Mouse (Mus musculus) embryonic facial prominence, embryonic 15.5 days (tissue): Measurements from ENCODE around the gene Gpr137. TPM values are rescaled to one million over a fixed set of nuclear protein-coding genes. Genes with fewer than 3 reads are reported as not detected.
"Not testable (repeated sequence)": the region's sequence is repeated elsewhere in the genome, so short reads cannot be mapped to it uniquely, and the experiment has no call there.

Experiments used
- ATAC-seq: fragments of 200-750 bp; cut with Nextera tagmentation; 2 replicates; pipeline ENCODE4 v1.8.0; 2017; ENCODE audit warnings: low read depth, moderate TSS enrichment; ENCODE audit not compliant: insufficient number of reproducible peaks, low FRiP score, low TSS enrichment
- H3K27ac ChIP-seq: fragments of 300-500 bp; sonication (generic); replicated peaks from 2 replicates; pipeline ENCODE4 v1.5.1; 2015; ENCODE audit warnings: mild to moderate bottlenecking, inconsistent platforms
- H3K27me3 ChIP-seq: fragments of 300-500 bp; sonication (generic); 2 replicates; pipeline ENCODE4 v1.6.1; 2015; ENCODE audit warnings: inconsistent platforms
- H3K36me3 ChIP-seq: fragments of 300-500 bp; sonication (generic); 2 replicates; pipeline ENCODE4 v1.6.1; 2015; ENCODE audit warnings: mild to moderate bottlenecking, inconsistent platforms
- H3K4me1 ChIP-seq: fragments of 300-500 bp; sonication (generic); 2 replicates; pipeline ENCODE4 v1.6.1; 2015; ENCODE audit warnings: inconsistent platforms
- H3K4me2 ChIP-seq: fragments of 300-500 bp; sonication (generic); replicated peaks from 2 replicates; pipeline ENCODE4 v1.6.1; 2015; ENCODE audit warnings: mild to moderate bottlenecking, inconsistent platforms
- H3K4me3 ChIP-seq: fragments of 300-500 bp; sonication (generic); replicated peaks from 2 replicates; pipeline ENCODE4 v1.5.1; 2015; ENCODE audit warnings: mild to moderate bottlenecking, inconsistent platforms
- H3K9ac ChIP-seq: fragments of 300-500 bp; sonication (generic); 2 replicates; pipeline ENCODE4 v1.6.1; 2015; ENCODE audit warnings: inconsistent platforms
- H3K9me3 ChIP-seq: fragments of 300-500 bp; sonication (generic); replicated peaks from 2 replicates; pipeline ENCODE4 v1.6.1; 2016; ENCODE audit warnings: inconsistent platforms
- WGBS: fragments of 180-500 bp; shearing (Covaris S2); methylation state at CpG from one replicate; pipeline ENCODE4 v1.1.7; 2015; 5-methylcytosine and 5-hydroxymethylcytosine counted together
- polyA plus RNA-seq: library from polyadenylated mRNA; unstranded; fragments of >200 nt; fragmentation: Nextera tagmentation; extraction: Ambion mirVana; gene quantifications from 2 replicates; pipeline ENCODE4 v1.2.1, GENCODE M21; 2015

The Gpr137 gene
- polyA plus RNA-seq, result 41.8 and 42.2 TPM in 2 replicates

DNA sequence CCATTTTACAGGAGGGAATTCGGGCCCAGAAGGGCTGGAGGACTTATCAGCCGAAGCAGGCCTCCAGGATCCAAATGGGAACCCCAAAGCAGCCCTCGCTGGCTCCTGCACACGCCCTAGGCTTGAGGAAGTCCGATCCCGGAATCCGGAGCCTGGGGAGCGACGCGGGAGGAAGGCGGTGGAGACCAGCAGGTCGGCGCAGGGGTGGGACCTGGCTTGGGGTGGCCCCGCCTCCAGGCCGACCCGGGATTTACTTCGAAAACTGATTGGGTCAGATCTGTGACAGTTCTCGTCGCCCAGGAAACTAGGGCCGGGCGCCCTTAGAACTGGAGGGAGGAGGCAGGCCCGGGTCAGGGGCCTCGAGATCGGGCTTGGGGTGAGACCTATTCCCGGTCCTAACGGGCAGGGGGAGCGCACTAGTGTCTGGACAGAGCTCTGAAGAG is at the start of gene Gpr137:
TSS of gene Gpr137 (minus strand) at position 232 of the 443 bp plus-strand sequence.
- Histone ChIP-seq H3K9ac (peak within 1 kb of the TSS; percentile 91), H3K4me2 (peak within 1 kb of the TSS; percentile 98), H3K4me3 (peak within 1 kb of the TSS; percentile 93), H3K4me1 (peaks cover 27% of the 10 kb centered on the region), H3K36me3 (0 out of 2 replicates have a peak, but pooled peaks cover 6% of the 10 kb centered on the region), H3K27me3 (no peaks in the 10 kb centered on the region), H3K27ac (peak within 1 kb of the TSS; percentile 97), H3K9me3 (no peaks in the 10 kb centered on the region)
- ATAC-seq, result peak; percentile 89
- WGBS, result under 1% methylated on average over 27 of the region's 27 CpGs

DNA sequence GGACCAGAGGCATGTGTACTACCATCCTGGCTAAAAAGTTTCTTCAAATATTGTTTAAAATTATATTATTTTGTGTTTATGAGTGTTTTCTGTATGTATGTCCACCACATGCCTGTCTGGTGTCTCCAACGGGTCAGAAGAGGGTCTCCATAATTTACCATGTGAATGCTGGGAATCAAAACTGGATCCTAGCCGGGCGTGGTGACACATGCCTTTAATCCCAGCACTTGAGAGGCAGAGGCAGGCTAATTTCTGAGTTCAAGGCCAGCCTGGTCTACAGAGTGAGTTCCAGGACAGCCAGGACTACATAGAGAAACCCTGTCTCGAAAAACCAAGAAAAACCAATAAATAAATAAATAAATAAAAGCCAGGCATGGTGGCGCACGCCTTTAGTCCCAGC is 48.9 kb upstream of the Gpr137 start:
- not testable (repeated sequence) for H3K36me3 ChIP-seq, H3K9ac ChIP-seq, H3K27ac ChIP-seq, H3K4me2 ChIP-seq, H3K4me3 ChIP-seq, ATAC-seq, H3K27me3 ChIP-seq, H3K9me3 ChIP-seq
- H3K4me1 ChIP-seq, result peaks cover 50% of the 10 kb centered on the region
- WGBS, result 87% methylated on average over 6 of the region's 6 CpGs

DNA sequence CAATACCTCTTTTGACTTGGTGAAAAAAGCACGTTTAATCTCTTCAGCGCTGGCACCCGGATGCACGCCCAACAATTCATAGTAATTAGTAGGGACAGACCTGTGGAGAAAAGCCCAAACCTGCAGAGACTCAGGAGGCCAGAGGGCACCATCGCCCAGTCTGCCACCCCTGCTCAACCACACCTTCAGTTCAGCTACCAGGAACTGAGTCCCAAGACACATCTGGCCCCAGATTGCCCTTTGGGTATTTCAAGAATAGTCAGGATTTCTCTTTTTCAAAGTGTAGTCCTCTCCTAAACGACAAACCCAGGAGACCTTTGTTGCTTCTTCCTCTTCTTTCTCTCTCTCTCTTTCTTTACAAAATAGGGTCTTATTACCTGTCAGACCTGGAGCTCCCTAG is 48.4 kb upstream of the Gpr137 start:
- Histone ChIP-seq H3K27ac (no peak overlapping the region), H3K4me3 (no peak overlapping the region), H3K9me3 (no peaks in the 10 kb centered on the region), H3K4me2 (no peak overlapping the region), H3K36me3 (0 out of 2 replicates have a peak, but pooled peaks cover under 1% of the 10 kb centered on the region), H3K9ac (no peak overlapping the region), H3K27me3 (no peaks in the 10 kb centered on the region), H3K4me1 (peaks cover 54% of the 10 kb centered on the region)
- ATAC-seq, result no peak
- 87% methylated on average over 6 of the region's 6 CpGs for WGBS

DNA sequence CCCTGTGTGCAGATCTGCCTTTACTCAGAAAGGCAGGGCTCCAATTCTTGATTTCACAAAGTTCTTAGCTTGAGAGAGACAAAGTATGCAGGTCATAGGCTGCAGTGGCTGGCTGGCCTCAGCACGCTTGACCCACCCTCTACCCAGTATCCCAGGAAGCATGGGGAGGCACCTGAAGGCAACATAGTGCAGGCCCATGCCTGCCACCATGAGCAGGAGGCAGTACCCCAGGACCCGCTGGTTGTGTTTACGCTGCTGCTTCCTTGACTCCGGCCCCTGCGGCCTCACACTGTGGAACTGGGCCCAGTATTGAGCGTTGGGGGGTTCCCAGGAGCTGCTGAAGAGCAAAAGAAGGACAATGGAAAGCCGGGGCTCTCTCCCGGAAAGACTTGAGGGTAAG is 47.0 kb upstream of the Gpr137 start:
- ATAC-seq, result no peak
- Histone ChIP-seq H3K9me3 (no peaks in the 10 kb centered on the region), H3K36me3 (peaks cover 12% of the 10 kb centered on the region), H3K4me3 (no peak overlapping the region), H3K9ac (no peak overlapping the region), H3K27ac (no peak overlapping the region), H3K4me1 (peaks cover 41% of the 10 kb centered on the region), H3K27me3 (no peaks in the 10 kb centered on the region), H3K4me2 (no peak overlapping the region)
- 89% methylated on average over 8 of the region's 8 CpGs for WGBS

DNA sequence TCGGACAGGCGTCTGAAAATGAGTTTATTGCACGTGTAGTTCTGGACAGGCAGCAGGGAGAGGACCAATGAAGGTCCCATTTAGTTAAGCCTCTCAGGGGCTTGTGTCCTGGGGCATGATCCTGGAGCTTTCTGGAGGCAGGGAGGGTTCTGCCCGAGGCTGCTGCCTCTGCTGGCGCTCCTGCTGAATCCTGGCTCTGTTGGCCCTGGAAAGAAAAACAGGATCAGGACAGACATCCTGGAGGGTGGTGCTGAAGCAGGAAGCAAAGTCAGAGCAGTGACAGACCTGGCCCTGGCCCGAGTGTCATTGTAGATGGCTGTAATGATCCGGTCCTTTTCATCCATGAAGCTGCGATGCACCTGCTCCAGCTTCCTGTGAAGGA is 45.6 kb upstream of the Gpr137 start:
- peaks cover 22% of the 10 kb centered on the region for H3K36me3 ChIP-seq
- H3K9ac ChIP-seq, result peak overlapping the region; percentile 90
- H3K4me2 ChIP-seq, result peak overlapping the region; percentile 85
- peak overlapping the region; percentile 90 for H3K27ac ChIP-seq
- WGBS, result 2% methylated on average over 8 of the region's 8 CpGs
- peak overlapping the region; percentile 86 for H3K4me3 ChIP-seq
- H3K9me3 ChIP-seq, result no peaks in the 10 kb centered on the region
- no peaks in the 10 kb centered on the region for H3K27me3 ChIP-seq
- peaks cover 37% of the 10 kb centered on the region for H3K4me1 ChIP-seq
- no peak for ATAC-seq

DNA sequence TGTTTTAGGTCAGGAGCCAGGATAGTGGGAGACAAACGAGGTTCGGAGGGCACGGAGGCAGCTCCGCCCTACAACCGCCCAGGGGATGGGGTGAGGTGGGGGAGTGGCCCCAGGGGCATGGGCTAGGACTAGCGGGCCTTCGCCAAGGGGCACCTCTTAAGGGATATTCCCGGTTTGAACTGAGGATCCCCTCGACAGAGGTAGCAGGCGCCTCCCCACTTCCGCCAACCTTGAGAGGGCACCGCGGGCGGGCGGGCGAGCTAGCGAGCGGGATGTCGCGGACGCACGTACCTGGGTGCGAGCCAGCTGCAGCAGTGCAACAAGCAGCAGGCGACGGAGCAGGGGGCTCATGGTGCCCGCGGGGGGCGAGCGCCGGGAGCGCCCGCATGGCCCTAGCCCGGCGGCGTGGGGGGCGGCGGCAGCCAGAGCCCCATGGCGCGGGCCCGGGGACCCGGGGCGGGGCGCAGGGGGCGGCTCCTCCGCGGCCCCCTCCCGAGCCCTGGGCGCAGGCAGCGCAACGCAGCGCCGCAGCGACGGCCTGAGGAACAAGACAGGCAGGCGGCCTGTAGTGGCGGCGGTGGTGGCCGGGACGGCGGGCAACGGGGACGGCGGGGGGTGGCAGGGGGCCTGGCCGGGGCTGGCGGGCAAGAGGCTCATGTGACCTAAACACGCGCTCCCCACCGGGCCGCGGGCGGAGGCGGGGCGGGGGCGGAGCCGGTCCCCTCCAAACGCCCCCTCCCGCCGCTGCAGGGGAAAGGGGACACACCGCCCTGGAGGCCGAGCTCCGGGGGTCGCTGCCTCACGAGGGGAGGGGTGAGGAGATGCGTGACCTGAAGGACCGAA is 45.0 kb upstream of the Gpr137 start, which contains the start of gene Vegfb:
TSS of gene Vegfb (minus strand) at position 591 of the 843 bp plus-strand sequence.
- WGBS, result under 1% methylated on average over 74 of the region's 85 CpGs
- Histone ChIP-seq H3K4me2 (peak within 1 kb of the TSS; percentile 85), H3K9me3 (no peaks in the 10 kb centered on the region), H3K9ac (peak within 1 kb of the TSS; percentile 90), H3K27ac (peak within 1 kb of the TSS; percentile 90), H3K4me3 (peak within 1 kb of the TSS; percentile 86), H3K4me1 (peaks cover 35% of the 10 kb centered on the region), H3K36me3 (peaks cover 29% of the 10 kb centered on the region), H3K27me3 (no peaks in the 10 kb centered on the region)
- ATAC-seq, result peak; percentile 69

DNA sequence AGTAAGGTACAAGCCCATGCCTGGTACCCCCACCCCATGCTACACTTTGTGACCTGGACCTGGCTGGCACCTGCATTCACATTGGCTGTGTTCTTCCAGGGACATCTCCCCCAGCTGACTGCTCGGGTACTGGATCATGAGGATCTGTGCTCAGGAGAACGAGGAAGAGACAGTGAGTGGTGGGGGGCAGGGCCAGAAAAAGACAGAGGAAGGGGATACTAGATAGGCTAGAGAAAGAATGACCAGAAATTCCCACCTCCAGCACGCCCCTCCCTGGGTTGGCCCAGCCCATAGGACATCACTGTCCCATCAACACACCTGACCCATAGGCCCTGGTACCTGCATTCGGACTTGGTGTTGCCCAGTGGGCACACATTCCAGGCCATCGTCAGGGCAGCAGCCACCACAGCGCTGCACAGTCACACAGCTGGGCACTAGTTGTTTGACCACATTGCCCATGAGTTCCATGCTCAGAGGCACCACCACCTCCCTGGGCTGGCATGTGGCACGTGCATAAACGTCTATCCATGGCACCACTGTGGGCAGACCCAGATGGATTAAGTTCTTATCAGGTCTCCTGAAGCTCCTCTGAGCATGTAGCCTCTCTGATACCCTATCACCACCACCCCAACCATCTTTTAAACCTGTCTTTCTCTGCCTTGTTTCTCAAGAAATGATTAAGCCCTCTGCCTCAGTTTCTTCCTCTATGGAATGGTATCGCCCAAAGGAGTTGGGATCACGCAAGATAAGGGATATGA is 43.9 kb upstream of the Gpr137 start:
- no peak overlapping the region for H3K27ac ChIP-seq
- WGBS, result 82% methylated on average over 10 of the region's 10 CpGs
- ATAC-seq, result no peak
- no peaks in the 10 kb centered on the region for H3K27me3 ChIP-seq
- peaks cover 32% of the 10 kb centered on the region for H3K36me3 ChIP-seq
- H3K4me3 ChIP-seq, result peak overlapping the region; percentile 86
- H3K4me2 ChIP-seq, result peak overlapping the region; percentile 85
- H3K9me3 ChIP-seq, result no peaks in the 10 kb centered on the region
- H3K9ac ChIP-seq, result peak overlapping the region; percentile 90; the same call in 1 of the 2 replicates
- H3K4me1 ChIP-seq, result peaks cover 30% of the 10 kb centered on the region

DNA sequence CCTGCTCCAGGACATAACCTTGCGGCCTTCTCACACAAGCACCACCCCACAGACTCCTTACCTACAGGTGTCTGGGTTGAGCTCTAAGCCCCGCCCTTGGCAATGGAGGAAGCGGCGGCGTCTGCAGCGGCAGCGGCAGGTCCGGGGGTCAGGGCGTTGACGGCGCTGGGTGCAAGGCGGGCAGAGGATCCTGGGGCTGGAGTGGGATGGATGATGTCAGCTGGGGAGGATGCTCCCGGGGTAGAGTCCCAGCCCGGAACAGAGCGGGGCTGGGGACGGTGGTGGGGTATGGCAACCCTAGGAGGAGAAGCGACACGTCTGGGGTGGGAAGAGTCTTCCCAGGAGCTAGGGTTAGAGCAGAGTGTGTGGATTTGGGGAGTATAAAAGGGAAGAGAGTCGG is 43.0 kb upstream of the Gpr137 start:
- Histone ChIP-seq H3K4me3 (no peak overlapping the region), H3K36me3 (peaks cover 32% of the 10 kb centered on the region), H3K4me1 (peaks cover 29% of the 10 kb centered on the region), H3K9ac (no peak overlapping the region), H3K9me3 (no peaks in the 10 kb centered on the region), H3K27ac (no peak overlapping the region), H3K27me3 (no peaks in the 10 kb centered on the region), H3K4me2 (no peak overlapping the region)
- WGBS, result 85% methylated on average over 19 of the region's 19 CpGs
- ATAC-seq, result no peak

DNA sequence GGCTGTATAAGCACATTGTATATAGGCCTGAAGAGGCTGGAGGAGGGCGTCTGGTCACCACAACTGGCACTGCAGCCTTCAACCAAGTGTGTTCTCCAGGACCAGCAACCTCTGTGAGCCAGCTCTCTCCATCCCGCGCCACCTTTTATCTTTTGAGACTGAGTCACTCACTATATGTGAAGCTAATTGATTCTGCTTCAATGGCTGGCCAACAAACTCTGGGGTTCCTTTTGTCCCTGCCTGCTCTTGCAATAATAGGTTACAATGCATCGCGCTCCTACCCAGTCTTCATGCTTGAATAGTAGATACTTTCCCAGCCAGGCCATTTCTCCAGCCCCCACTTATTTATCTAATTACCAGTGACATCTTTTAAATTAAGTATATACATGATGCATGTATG is 41.3 kb upstream of the Gpr137 start:
- H3K9me3 ChIP-seq, result no peaks in the 10 kb centered on the region
- H3K4me2 ChIP-seq, result no peak overlapping the region
- H3K4me1 ChIP-seq, result peaks cover 40% of the 10 kb centered on the region
- H3K36me3 ChIP-seq, result peaks cover 32% of the 10 kb centered on the region
- H3K4me3 ChIP-seq, result no peak overlapping the region
- H3K27me3 ChIP-seq, result no peaks in the 10 kb centered on the region
- no peak overlapping the region for H3K9ac ChIP-seq
- WGBS, result 91% methylated on average over 5 of the region's 5 CpGs
- no peak for ATAC-seq
- no peak overlapping the region for H3K27ac ChIP-seq

DNA sequence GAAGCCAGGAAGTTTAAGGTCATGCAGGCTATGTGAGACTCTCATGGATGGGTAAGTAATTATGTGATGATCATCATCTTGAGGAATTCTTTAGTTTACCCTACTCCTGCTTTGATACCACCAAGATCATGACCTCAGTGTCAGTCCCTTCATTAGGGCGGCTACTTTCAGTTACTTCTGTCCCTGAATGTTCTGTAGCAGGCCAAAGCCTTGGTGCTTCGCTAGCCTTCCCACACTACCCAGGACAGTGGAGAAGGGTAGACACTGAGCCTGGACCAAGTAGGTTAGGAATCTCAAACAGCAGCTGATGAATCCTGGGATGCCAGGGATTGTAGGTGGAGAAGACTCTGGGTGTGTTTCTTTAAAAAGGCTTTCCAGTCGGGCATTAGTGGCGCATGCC is 39.2 kb upstream of the Gpr137 start:
- peaks cover 49% of the 10 kb centered on the region for H3K4me1 ChIP-seq

DNA sequence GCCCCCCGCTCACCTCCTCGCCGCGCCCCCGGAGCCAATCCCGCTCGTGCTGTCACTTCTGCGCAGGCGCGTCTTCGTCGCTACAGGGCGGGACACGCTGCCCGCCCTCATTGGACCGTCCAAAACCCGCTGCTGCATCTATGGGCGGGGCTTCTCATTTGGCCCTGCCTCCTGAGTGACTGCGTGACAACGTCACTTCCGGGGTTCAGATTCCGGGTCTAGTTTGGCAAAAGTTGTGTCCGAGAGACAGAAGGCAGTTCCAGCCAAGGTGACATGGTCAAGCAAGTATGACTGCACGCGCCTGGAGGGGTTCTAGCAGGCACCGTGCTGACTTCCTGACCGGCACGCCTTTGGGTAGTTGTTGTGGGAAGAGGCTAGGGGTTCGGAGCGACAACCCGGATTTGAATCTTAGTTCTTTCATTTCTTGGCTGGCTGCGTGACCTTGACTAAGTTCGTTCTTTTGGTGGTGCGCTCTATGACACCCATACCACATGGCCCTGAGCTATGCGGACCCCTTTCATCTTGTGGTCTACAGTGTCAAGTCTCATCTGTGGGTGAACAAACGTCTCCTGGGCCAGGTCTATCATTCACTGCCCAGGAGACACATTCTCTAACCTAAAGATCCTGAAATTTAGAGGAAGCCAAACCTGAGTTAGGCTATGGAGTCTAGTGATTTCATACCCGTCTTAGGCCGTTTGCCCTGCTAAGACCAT is 38.3 kb upstream of the Gpr137 start, which contains the start of gene Fkbp2:
TSS of gene Fkbp2 (minus strand) at position 121 of the 713 bp plus-strand sequence.
- peak within 1 kb of the TSS; percentile 96 for H3K27ac ChIP-seq
- H3K36me3 ChIP-seq, result peaks cover 38% of the 10 kb centered on the region

More for the DNA sequence above, 39.2 kb upstream of the Gpr137 start:
- no peak for ATAC-seq
- Histone ChIP-seq H3K36me3 (peaks cover 40% of the 10 kb centered on the region), H3K9me3 (no peaks in the 10 kb centered on the region), H3K4me2 (no peak overlapping the region), H3K27ac (no peak overlapping the region), H3K27me3 (no peaks in the 10 kb centered on the region), H3K4me3 (peak overlapping the region; percentile 71), H3K9ac (no peak overlapping the region)
- 87% methylated on average over 4 of the region's 4 CpGs for WGBS

More for the DNA sequence above, 38.3 kb upstream of the Gpr137 start, which contains the start of gene Fkbp2:
- Histone ChIP-seq H3K27me3 (no peaks in the 10 kb centered on the region), H3K9ac (peak within 1 kb of the TSS; percentile 76), H3K9me3 (no peaks in the 10 kb centered on the region), H3K4me1 (peaks cover 50% of the 10 kb centered on the region), H3K4me2 (peak within 1 kb of the TSS; percentile 87), H3K4me3 (peak within 1 kb of the TSS; percentile 71)
- ATAC-seq, result peak; percentile 90
- WGBS, result under 1% methylated on average over 38 of the region's 38 CpGs
